Mouse (Mus musculus): Measurements from ENCODE around the gene Hoxa9.
A peak's percentile ranks its signal among the peaks of the same experiment; 100 is the strongest.

Gene Hoxa9

DNA sequence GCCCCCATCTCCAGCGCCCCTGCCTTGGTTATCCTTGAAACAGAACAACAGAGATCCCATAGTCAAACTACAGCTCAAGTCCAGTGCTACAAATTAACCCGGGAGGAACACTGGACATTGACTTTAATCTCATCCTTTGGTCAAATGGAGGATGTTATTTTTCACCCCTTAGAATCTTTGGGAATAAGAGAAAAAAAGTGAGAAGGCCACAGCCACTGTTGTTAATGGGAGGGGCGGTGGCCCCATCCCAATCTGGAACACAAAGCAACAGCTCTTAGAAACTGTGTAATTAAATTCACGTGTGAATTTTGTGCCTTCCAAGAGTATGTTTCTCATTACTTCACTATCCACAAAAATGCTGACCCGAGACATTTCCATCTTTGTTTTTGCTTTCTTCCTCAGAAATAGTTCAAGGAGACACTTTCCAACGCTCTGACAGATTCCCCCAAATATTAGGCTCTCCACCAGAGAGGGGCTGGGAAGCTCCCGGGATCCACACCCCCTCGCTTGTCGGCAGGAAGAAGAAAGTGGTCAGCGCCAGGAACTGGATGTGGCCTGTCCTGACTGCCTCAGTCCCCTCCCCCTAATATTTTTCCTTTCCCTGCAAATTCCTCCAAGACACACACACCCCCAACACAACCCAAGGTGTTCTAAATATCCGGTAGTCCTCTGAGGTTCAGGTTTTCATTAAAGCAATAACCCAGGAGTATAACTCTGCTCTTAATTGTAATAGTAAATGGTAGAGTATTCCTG, 3.2 kb downstream of the Hoxa9 start:
- no peak for DNase-seq

DNA sequence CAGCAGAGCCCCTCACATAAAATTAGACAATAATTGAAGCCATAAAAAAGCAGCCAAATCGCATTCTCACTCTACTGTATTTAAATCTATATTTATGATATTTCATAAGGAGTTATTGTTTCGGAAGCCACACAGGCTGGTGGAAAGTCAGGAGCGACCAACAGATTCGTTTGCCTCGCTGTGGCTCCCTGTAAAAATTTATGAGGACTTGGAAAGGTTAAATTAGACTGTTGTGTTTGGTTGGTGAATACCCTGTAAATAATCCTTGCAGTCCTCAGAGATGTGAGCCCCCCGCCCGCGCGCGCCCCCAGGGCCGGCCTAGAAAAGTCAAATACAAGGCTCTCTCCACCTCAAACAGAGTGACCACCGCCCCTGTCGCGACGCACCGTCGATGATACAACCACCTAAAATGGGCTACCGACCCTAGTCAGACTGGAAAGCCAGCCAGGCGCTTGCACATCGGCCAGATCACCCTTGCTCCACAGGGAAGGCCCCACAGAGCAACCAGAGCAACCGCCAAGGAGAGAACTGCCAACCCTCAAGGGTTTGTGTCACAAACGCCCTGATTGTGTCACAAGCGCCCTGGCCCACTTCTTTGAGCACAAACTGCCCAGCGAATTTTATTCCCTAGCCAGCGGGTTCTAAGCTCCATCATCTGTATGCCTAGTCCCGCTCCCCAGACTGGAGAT, 4.2 kb downstream of the Hoxa9 start:
- DNase-seq: no peak

DNA sequence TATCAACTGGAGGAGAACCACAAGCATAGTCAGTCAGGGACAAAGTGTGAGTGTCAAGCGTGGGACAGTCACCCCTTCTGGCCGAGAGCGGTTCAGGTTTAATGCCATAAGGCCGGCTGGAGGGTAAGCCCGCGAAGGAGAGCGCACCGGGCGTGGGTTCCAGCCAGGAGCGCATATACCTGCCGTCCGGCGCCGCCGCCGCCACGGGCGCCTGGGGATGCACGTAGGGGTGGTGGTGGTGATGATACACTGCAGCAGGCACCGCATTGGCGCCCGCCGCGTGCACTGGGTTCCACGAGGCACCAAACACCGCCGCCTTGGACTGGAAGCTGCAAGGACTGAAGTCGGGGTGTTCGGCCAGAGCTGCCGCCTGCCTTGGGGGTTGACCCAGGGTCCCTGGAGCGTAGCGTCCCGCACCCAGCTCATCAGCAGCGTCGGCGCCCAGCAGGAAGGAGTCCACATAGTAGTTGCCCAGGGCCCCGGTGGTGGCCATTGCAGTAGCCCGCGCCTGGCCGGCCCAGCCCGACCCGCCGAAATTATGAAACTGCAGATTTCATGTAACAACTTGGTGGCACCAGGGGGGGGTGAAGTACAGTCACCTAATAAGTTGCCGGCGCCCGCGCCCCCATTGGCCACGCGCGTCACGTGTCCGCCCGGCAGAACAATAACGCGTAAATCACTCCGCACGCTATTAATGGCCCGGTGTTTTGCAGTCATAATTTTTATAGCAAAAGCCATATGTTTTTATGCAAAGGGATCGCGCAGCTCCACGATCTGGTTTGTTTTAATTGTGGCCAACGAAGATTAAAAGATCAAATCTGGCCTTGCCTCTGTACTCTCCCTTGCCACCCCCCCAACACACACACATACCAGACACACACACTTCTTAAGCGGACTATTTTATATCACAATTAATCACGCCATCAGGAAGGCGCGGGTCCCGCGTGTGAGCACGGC, 5.0 kb downstream of the Hoxa9 start:
- DNase-seq: no peak

DNA sequence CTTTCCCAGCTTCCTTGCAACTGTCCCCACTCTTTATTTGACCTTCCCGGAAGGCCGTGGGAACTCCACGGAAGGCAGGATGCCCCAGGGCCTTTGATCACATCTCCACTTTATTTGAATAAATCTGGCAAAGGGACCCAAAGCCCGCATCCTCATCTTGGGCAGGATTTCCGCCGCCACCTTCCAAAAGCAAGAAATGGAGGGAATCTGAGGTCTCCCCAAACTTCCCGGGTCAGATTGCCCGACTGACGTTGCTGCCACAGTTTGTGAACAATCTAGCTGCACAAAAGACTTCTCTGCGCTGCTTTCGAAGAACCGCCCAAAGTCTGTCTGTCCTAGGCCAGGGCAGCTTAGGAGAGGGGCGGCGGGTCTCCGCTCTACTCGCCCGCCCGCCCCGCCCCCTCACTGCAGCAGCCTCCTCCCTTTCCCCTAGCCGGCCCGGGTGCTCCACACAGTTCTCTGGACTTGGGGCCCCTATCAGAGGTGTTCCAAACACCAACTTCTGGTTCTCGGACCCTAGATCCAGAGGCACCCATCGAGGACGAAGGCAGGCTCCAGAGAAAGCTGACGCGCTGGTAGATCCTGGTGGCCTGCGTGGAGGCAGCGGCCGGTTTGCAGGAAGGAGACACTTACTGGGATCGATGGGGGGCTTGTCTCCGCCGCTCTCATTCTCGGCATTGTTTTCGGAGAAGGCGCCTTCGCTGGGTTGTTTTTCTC, 5.8 kb downstream of the Hoxa9 start:
- no peak for DNase-seq

DNA sequence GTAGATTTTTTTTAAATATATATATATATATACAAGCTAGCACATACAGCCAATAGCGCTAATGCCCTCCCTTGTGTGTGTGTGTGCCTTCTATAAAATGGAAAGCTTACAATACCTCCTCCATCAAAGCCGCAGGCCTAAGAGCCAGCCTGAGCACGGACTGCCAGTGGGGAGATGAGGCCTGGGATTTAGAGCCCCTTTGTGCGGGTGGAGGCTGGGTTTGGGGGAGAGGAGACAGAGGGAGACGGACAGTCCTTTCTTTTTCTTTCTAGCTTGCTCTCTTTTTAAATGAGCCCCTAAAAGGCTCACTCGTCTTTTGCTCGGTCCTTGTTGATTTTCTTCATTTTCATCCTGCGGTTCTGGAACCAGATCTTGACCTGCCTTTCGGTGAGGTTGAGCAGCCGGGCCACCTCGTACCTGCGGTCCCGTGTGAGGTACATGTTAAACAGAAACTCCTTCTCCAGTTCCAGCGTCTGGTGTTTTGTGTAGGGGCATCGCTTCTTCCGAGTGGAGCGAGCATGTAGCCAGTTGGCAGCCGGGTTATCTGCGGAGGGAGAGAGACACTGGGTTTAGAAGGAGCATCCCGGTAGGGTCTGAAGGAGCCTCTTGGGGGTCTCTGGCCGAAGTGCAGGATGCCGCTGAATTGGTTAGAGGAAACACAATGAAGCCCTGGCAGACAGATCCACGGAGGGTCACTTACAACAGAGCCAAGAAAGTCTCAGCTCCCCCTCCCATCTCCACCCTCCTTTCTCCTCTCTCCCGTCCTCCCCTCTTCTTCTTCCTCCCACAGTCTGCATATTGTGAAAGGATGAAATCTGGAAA, 6.7 kb downstream of the Hoxa9 start:
- no peak for DNase-seq

DNA sequence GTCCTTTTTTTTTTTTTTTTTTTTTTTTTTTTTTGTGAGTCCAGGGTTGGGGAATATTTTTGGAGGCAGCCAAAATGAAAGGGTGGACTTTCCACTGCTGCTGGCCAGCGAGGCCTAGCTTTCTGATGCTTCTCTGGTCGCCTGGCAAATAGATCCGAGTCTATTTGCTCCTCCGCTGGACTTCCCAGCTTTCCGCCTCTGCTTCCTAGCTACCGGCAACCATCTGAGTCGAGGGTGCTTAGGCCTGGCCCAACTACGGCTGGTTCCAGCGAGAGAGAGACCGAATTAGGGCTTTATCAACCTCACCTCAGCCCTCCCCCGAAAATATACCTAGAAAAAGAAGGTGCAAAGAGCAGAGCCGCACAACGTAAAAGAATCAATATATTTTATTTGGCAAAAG, 8.2 kb downstream of the Hoxa9 start:
- DNase-seq: no peak

DNA sequence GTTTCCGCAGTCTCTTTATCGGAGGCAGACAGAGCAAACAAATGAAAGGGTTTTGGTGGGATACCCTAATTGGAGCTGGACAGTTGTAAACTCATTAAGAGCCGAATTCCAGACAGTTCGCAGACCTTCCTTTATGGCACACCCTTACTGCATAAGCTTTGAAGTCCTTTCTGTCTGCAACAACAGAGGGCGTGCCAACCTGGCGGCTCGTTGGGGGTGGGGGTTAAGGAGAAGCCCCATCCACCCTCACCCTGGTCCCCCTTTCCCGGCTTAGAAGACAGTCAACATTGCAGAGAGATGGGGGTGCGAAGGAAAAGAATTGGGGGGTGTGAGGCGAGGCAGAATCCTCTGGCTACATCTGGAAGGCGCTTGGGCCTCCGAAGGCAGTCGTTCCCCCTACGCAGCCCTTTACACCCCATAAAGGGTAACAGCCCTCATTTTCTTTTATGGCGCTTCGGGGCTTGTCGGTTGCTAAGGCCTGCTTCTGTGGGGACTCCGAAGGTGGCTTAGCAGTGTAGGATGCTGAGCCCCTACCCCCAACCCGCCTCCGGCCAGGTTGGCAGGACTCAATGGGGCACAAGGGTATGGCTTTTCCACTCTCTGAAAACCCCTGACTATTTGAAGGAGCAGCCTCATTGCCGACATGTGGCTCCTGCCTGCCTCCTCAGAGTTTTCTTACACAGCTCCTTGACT, 8.8 kb downstream of the Hoxa9 start:
- DNase-seq: no peak

DNA sequence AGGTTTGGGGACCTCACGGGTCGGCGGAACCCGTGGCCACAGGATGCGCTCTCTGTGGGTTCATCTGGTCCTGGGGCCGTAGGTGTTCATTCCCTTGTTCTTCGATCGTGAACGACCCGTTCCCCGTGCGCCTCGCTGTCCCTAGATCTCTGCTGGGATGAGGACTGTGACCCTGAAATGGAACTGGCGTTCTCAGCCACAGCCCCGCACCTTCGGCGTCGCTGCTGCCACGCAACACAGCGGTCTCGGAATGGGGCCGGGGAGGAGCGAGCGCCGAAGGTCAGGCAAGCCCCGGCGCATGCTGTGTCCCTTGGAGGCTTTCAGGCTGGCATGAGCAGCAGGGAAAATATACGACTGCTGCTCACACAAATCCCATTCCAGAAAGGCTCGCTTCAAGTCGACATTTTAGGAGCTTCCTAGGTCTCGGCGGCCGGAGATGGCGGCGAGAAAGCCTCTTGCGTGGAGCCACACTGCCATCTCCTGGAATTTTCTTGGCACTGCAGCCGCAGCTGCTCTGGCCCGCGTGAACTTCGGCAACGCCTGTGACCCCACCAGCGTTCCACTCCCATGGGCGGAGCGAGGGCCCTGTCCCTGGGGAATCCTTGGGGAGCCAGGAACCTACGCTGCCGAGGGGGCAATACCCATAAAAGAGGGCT, 9.4 kb downstream of the Hoxa9 start, which contains the start of gene Hoxa7:
Hoxa7 (minus strand) TSS at position 518 of the 656 bp plus-strand sequence.
- peak; percentile 87 for DNase-seq

DNA sequence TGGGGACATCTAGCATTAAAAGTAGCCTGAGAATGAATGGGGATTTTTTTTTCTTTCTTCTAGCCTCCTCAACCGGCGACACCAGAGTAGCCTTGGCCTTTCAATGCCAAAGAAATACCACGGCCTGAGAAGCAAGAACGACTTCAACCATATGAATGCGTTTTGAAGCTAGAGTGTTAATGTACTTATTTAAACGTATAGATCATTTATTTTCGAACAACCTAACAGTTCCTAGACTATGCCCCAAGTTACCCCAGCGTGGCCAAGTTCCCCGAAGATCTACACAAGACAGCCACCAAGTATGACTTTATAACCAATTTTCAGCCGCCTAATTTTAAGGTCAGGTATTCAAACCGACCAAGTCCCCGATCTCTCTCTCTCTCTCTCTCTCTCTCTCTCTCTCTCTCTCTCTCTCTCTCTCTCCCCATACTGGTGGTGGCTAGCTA, 10.0 kb downstream of the Hoxa9 start:
- no peak for DNase-seq

DNA sequence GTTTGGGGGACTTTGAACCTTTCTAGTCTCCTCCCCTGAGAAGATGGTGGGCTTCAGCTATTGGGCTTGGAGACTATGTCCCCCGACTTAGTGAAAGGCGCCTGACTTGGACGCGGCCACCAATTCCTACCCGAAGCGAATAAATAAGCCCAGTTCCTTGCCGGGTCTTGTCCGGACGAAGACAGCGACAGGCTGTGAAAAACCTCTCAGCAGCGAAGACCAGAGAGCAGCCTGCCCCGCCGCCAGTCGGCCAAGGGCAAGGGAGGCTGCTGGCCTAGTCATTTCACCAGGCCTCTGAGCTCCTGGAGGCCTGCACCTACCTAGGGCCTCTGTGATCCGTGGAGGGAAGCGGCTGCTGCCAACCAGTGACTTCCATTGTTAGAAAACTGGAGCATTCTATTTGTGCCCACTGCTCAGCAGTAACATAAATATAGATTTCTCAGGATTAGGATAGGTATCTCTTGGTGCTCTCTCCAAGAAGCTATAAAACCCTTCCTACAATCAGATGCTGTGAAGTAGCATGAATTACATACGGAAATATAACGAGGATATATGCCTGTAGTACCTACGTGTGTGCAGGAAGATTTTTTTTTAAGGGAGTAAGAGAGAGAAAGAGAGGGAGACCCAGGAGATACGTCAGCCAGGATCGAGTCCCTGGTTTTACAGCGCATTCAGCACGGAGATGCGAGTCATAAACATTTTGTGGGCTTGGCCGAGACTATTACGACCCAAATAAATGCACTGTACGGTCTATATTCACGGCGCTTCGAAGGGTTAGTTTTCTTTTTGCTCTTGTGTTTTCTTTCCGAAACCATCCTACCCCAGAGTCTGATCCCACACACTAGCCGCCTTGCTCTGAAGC, 10.7 kb downstream of the Hoxa9 start:
- DNase-seq: no peak

DNA sequence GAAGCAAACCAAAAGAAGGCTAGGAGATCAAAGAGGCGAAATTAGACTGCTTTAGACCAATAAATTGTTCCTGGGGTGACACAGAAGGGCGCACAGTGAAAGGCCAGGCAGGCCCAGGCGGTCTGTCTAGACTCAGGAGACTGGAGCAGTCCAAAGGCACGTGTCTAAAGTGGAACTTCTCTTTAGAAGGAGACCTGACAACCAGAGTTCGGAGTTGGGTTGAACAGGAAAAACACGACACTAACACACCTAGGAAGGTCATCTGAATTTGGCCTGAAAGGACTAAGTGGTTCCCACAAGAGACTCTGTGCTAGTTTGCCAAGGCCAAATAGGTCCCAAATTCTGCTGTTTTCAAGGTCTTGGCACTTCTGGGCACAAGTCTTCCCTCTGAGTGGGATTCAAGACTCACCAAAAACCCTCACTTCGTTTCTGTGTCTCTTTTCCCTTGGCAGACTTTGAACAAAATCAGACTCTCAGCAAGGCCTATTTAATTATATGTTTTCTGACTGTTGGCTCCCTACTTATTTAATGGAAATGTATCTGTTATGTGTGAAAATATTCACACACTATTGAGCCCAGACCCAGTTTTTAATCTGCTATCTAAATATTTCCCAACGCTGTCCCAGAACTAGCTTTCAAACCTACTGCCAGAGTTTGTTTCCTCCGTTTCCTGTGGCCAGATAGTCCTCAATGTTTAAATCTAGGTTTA, 11.5 kb downstream of the Hoxa9 start:
- DNase-seq: no peak

DNA sequence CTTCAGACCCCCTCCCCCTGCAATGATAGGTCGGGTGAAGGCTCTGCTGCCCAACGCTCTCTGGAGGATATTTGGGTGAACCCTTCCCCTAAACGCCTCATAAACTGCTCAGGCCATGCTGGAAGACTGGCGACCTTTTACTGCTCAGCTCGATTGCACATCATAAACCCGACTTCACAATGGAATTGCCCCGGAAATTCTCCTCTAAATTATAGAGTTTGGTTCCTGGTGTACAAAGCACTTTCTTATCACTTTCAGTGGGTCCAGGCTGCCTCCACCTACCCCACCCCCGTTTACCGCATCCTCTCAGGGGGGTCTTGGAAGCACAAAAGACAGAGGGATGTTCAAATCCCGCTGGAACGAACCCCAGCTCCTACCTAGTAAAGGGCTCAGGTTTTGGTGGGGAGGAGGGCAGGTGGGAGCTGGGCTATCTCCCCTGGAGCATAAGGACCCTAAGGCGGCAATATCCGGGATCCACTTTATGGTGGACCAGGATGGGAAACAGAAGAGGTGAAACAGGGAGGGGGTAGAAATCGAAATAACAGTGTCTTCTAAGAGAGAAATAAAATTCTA, 12.2 kb downstream of the Hoxa9 start:
- no peak for DNase-seq

DNA sequence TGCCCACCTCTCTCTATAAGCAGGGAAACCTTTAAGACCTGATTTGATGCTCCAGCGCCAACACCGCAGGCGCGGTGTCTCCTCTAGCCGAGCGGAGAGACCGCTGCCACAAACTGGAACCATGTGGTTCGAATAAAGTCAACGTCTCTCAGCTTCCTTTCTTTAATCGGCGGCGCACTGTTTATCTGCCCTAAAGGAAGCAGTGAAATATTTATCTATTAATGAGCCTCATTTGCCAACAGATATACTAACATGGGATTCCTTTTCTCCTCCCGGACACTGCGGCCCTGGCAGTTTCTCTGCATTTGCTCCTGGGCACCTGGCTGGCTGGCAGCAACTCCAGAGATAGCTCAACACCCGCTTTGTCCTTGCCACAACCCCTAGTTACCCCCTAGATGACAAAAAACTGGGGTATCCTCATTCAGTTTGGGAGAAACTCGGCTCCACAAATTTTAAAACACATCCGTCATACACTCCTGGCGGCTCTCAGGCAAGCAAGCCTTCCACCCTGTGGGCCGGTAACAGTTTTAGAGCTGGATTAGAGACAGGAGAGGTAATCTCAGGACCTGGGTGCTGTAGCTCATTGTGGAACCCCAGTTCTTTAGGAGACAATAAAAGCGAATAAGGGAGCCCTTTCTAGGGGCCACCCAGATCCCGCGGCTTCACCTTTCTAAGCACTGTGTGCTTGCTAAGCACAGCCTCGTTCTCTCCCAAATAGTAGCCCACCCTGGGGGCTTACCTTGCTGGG, 12.8 kb downstream of the Hoxa9 start:
- no peak for DNase-seq

DNA sequence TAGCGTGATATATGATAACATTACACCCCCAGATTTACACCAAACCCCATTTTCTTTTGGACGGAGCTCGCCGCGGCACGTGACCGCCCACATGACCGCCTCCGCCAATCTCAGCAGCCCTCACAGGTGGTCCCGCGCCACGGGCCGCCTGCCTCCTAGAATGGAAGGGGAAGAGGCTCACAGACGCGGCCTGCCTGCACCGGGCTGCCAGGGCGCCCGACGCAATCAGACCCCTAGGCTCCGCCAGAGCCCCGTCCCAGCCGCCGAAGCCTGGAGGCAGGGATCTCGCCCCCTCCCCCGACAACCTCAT, 13.5 kb downstream of the Hoxa9 start:
- peak; percentile 57 for DNase-seq

DNA sequence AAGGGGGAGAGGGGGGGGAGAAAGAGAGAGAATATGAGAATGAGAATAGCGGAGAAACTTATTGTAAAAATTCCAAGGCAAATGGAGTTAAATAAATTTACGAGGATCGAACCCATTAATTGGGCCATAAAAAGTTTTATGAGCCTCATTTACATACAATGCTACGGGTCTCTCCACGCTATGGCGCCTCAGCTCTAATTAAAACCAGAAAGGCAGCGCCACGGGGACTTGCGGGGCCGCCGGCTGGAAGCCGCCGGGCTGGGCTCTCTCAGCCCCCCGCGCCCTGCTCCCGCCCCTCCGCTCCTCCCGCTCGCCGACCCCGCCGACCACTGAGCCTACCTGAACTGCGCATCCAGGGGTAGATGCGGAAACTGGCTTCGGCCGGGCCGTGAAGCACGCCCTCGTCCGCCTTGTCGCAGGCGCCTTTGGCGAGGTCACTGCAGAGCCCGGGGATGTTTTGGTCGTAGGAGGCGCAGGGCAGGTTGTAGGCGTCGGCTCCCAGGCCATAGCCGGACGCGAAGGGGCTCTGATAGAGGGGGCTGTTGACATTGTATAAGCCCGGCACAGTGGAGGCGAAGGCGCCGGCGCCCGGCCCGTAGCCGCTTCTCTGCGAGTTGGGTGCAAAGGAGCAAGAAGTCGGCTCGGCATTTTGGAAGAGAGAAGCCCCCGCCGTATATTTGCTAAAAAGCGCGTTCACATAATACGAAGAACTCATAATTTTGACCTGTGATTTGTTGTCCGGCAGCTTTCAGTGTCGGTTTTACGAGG, 14.0 kb downstream of the Hoxa9 start:
- no peak for DNase-seq

DNA sequence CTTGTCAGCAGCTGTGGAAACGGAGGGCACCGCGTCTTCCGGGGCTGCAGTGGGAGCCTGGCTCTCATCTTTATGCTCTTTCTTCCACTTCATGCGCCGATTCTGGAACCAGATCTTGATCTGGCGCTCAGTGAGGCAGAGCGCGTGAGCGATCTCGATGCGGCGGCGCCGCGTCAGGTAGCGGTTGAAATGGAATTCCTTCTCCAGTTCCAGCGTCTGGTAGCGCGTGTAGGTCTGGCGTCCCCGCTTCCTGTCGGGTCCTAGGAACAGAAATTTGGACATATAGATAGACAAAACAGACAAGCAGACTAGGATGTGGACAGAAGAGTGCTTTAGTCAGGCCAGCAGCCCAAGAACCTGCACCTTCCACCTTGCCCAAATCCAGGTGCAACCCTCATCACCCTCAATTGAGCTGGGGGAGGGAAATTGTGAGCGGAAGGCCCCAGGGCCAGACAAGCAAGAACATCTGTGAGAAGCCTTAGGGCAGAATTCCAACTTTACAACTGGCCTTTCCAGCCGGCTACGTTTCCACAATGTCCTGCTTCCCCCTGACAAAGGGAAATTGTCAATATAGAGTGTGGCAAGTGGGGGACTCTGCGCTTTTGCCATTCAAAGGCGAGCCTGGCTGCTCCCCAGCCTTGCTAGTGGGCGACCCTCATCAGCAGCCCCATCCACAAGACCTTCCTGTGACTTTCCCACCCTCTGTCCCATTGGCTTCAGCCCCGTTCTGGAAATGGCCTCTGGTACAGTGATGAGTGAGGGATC, 14.9 kb downstream of the Hoxa9 start:
- no peak for DNase-seq

Measured in lung, postnatal 14 days (tissue).